Mouse (Mus musculus): ENCODE measurements around the gene Rad51ap1. TPM values are rescaled to one million over a fixed set of nuclear protein-coding genes. Genes with fewer than 3 reads are reported as not detected.

Gene Rad51ap1
- total RNA-seq, 2 experiments from 2014 or later = 3.7 to 4.2 TPM

Other genes starting within 250 kb of the Rad51ap1 start
- 1 to 10 TPM; 1.9 to 2.2 TPM for gene Kcna6, start 198.9 kb downstream of the Rad51ap1 start, total RNA-seq (2021)
- 100 to 1,000 TPM; 670 to 671 TPM for gene Ndufa9, start 90.5 kb downstream of the Rad51ap1 start, total RNA-seq (2021)
- gene Akap3, start 86.5 kb downstream of the Rad51ap1 start, total RNA-seq (2021) = not detected
- gene Dyrk4, start 17.7 kb downstream of the Rad51ap1 start, total RNA-seq (2021) = not detected
- 10 to 100 TPM; 12.2 to 14.3 TPM for gene D6Wsu163e, start 375 bp upstream of the Rad51ap1 start, total RNA-seq (2021)
- under 1 TPM; 0.05 to 0.12 TPM for gene Fgf6, start 76.0 kb upstream of the Rad51ap1 start, total RNA-seq (2021)
- gene Fgf23, start 133.3 kb upstream of the Rad51ap1 start, total RNA-seq (2021) = not detected
- gene Tigar, start 170.0 kb upstream of the Rad51ap1 start, total RNA-seq (2021) = 10 to 100 TPM; 38.0 to 44.5 TPM
- 100 to 1,000 TPM; 167 to 186 TPM for gene Ccnd2, start 212.6 kb upstream of the Rad51ap1 start, total RNA-seq (2021)

All from heart, postnatal 14 days (tissue).